Mouse (Mus musculus) 3T3-L1 (cell line): ENCODE measurements around the gene Gm39566.

ENCODE experiments used
- DNase-seq: peaks from one replicate; pipeline ENCODE4 v3.0.0-alpha.2; 2015; ENCODE audit warnings: low read depth, low spot score

Gene Gm39566

DNA sequence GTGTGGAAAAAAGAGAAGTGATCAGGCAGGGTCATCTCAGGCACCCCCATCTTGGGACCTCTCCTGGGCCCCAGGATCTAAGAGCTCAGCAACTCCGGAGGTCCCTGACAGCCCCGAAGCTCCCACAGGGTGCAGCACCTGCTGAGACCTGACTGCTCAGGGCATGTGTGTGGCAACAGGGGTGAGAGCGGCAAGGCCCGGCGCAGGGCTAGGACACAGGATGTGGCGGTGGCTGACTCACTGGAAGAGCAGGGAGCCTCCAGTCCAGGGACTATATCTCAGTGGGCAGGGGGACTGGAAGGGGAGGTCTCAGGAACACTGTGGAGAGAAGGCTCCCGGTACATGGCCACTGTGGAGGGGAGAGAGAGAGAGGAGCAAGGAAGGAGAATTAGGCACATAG is 17.2 kb downstream of the Gm39566 start:
- peak; percentile 8 for DNase-seq

- DNase-seq = no peak
These were observed 19.1 kb downstream of the Gm39566 start for GRCm38 (mm10) chr11:69795983-69796435.

DNA sequence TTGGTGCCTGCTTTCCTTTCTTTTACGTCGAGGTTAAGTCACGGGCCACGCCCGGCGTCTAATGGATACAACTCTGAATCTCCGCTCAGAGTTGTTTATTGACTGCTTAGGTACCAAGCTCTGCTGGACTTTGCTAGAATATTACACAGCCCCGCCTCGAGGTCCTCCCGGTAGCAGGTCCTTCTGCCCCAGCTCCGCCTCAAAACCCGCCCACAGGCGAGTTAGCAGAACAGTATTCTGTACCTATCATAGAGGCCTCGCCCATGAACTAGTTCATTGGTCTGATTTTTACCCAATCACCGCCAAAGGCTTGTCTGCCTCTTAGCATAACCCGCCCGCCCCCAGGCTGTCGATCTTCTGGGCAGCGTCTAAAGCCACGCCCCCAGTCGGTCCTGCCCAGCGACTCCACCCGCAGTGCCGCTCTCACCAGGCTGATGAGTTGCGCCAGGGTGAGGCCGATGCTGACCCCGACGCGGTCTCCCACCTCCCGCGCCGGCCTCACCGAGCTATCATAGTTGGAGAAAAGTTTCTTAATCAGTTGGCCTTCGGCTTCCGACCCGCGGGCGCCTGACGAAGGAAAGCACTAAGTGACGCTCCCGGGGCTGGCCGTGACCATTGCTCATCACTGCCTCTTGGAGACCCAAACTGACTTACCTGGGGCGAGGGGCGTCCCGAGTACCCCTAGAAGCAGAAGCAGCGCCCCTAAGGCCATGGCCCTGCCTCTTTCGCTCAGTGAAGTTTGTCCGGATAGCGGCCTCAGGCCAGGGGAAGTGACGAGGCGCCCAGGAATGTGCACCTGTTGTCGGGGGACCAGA is 19.7 kb downstream of the Gm39566 start, which contains the start of gene Chrnb1:
Gene Chrnb1 (minus strand): TSS at position 776 of the 815 bp plus-strand sequence.
- DNase-seq = peak; percentile 98

DNA sequence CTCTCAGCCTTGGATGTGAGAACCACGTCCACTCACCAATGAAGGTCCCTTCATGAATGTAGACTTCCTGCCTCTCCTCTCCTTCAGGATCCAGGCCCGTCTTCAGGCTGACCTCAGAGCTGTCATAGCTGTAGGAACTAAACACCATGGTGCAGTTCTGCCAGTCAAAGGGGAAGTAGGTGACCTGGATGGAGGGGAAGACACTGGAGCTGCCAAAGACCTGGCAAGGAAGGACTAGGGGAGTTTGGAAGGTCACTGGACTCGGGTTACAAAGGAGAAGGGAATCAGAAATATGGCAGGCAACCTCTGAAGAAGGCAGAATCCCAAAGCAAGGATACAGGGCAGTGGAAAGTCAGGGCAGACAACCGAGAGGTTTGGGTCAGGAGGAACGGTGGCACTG is 21.7 kb downstream of the Gm39566 start:
- no peak for DNase-seq

- no peak for DNase-seq
These were observed 23.7 kb downstream of the Gm39566 start for GRCm38 (mm10) chr11:69791420-69791819.

DNA sequence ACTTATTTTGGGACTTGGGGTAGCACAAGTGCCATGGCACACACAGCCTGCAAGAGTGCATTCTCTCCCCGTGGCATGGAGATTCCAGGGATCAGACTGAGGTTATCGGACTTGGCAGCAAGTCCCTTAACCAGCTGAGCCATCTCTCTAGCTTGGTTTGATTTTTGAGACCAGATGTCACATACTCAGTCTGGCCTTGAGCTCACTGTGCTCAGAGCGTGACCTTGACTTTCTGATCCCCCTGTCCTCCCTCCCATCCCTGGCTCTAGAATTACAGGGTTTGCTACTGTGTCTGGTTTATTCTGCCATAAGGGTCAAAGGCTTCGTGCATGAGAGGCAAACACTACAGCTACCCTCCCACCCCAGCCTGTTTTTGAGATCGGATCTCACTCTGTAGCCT is 25.7 kb downstream of the Gm39566 start:
- no peak for DNase-seq

GRCm38 (mm10) chr11:69787306-69787705 is 27.8 kb downstream of the Gm39566 start:
- DNase-seq = no peak

- no peak for DNase-seq
These were observed 30.3 kb downstream of the Gm39566 start for GRCm38 (mm10) chr11:69784793-69785272.

GRCm38 (mm10) chr11:69781828-69782227 is 33.3 kb downstream of the Gm39566 start:
- DNase-seq = no peak

DNA sequence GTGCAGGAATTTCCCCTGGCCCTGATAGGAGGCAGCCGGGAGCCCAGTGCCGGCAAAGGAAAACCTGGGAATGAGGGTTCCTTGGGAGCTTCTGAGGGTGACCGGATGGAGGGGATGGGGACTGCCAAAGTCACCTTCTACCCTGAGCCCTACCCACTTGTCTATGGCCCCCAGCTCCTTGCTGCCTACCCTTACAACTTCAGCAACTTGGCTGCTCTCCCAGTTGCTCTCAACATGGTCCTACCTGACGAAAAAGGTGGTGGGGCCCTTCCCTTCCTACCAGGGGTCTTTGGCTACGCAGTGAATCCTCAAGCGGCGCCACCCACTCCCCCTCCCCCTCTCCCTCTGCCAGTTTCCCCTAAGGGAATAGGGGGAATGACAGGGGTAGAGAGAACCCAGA is 36.1 kb downstream of the Gm39566 start:
- DNase-seq = no peak

DNA sequence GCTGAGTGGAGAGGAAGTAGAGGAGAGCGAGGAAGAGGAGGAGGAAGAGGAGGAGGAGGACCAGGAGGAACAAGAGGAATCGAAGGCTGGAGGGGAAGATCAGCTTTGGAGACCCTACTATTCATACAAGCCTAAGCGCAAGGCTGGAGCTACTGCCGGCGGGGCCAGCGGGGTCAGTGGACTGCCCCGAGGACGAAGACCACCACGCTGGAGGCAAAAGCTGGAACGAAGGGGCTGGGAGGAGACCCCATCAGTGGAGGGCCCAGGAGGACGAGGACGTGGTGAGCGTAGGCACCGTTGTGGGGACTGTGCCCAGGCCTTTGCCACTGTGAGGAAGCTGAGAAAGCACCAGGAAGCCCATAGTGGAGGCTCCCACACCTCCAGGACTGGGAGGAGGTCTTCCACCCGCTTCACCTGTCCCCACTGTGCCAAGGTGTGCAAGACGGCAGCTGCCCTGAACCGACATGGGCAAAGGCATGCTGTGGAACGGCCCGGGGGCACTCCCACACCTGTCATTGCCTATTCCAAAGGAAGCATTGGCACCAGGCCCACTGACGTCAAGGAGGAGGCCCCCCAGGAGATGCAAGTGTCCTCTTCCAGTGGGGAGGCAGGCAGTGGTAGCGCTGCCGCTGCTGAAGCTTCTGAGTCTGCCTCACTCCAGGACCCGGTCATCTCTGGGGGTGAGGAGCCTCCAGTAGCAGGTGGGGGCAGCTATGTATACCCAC is 36.7 kb downstream of the Gm39566 start:
- DNase-seq = no peak

DNA sequence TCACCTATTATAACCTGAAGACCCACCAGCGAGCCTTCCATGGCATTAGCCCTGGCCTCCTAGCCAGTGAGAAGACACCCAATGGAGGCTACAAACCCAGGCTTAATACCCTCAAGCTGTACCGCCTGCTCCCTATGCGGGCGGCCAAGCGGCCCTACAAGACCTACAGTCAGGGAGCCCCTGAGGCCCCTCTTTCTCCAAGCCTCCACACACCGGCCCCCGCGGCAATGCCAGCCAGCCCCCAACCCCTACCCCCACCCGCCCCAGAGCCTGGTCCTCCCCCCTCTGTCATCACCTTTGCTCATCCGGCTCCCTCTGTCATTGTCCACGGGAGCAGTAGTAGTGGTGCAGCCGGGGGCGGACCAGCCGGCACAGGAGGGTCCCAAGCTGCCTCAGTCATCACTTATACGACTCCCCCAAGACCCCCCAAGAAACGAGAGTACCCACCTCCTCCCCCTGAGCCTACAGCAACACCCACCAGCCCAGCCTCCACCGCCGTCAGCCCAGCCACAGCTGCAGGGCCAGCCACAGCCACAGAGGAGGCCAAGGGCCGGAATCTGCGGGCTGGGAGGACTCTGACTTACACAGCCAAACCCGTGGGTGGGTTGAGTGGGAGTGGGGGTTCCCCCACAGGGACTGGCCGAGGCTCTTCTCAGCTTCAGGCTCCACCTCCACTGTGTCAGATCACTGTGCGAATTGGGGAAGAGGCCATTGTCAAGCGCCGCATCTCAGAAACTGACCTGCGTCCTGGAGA is 37.4 kb downstream of the Gm39566 start:
- no peak for DNase-seq

DNA sequence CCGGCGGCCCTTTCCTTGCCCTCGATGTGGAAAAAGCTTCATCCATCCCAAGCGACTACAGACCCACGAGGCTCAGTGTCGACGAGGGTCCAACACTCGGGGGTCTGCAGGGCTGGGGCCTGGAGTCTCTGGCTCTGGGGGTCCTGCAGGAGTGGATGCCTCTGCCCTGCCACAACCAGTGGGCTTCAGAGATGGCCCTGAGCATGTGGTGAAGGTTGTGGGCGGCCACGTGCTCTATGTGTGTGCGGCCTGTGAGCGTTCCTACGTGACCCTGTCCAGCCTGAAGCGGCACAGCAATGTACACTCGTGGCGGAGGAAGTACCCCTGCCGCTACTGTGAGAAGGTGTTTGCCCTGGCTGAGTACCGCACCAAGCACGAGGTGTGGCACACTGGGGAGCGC is 38.6 kb downstream of the Gm39566 start:
- DNase-seq = no peak

DNA sequence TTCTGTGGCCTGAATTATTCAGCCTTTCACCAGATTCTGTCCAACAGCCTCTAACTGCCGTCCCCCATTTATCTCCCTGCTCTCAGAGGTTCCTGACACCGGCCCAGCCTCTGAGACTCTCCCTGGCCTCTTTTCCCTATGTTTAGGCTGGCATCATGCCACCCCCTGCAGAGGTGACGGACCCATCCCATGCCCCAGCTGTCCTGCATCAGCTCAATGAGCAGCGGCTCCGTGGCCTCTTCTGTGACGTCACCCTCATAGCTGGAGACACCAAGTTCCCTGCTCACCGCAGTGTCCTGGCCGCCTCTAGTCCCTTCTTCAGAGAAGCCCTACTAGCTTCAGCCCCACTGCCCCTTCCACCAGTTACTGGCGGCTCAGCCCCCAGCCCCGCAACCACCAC is 39.4 kb downstream of the Gm39566 start:
- no peak for DNase-seq

- DNase-seq = no peak
These were observed 40.1 kb downstream of the Gm39566 start for GRCm38 (mm10) chr11:69774961-69775360.

DNA sequence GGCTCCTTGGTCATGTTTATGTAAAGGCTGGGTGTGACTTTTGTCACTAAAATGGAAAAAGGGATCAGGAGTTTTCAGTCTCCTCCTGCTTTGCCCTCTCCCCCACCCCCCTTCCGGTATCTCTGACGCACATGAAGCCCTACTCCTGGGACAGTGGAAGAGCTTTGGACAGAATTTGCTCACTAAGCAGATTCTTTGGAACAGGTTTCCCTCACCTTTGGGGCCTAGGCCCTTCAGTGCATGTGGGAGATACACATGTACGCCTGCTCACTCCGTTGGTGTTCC is 47.5 kb downstream of the Gm39566 start:
- no peak for DNase-seq

GRCm38 (mm10) chr11:69766872-69767624 is 48.0 kb downstream of the Gm39566 start:
- DNase-seq = no peak

DNA sequence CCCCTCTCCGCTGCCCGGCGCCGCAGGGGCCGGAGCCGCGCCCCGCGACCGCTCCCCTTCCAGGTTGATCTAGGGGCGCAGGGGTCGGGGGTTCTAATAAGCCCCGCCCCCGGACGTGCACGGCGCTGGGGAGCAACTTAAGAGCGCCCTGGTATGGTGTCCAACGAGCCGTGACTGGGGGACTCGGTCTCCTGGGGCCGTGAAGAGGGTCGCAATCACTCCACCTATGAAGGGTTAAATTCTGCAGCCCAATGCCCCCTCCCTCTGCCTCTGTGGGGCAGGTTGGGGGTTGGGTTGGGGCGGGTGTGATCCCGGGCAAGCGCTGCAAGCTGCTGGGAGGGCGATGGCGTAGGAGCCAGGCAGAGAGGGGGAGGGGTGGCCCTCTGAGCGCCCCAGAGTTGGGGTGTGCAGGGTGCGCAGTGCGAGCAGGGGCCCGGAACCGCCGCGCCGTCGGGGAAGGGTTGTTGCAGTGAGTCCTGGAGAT is 48.9 kb downstream of the Gm39566 start:
- no peak for DNase-seq

GRCm38 (mm10) chr11:69765221-69766125 is 49.6 kb downstream of the Gm39566 start, which contains the start of gene Zbtb4:
Zbtb4 (plus strand) TSS chr11:69765912.
- no peak for DNase-seq

- DNase-seq = peak; percentile 47
These were observed 51.5 kb downstream of the Gm39566 start for GRCm38 (mm10) chr11:69763551-69763950.
